Mouse (Mus musculus) intestine, embryonic 16.5 days (tissue): ENCODE measurements around the gene Alk. TPM values are rescaled to one million over a fixed set of nuclear protein-coding genes. Genes with fewer than 3 reads are reported as not detected.

Source experiments
- ATAC-seq: fragments of 200-750 bp; cut with Nextera tagmentation; 2 replicates; pipeline ENCODE4 v1.8.0; 2017; ENCODE audit warnings: moderate TSS enrichment, moderate library complexity
- H3K27ac ChIP-seq: fragments of 300-500 bp; sonication (generic); 2 replicates; pipeline ENCODE4 v1.5.1; 2014; ENCODE audit warnings: mild to moderate bottlenecking, low read length
- H3K27me3 ChIP-seq: fragments of 300-500 bp; sonication (generic); replicated peaks from 2 replicates; pipeline ENCODE4 v1.6.1; 2014; ENCODE audit warnings: low read length, control low read depth, mixed read lengths; ENCODE audit not compliant: control insufficient read depth, insufficient read depth
- H3K36me3 ChIP-seq: fragments of 300-500 bp; sonication (generic); 2 replicates; pipeline ENCODE4 v1.6.1; 2014; ENCODE audit warnings: low read length, control low read depth; ENCODE audit not compliant: control insufficient read depth, insufficient read depth
- H3K4me1 ChIP-seq: fragments of 300-500 bp; sonication (generic); 2 replicates; pipeline ENCODE4 v1.6.1; 2014; ENCODE audit warnings: low read length, control low read depth, mixed read lengths; ENCODE audit not compliant: control insufficient read depth, insufficient read depth
- H3K4me2 ChIP-seq: fragments of 300-500 bp; sonication (generic); 2 replicates; pipeline ENCODE4 v1.6.1; 2014; ENCODE audit warnings: low read depth, low read length, control low read depth
- H3K4me3 ChIP-seq: fragments of 300-500 bp; sonication (generic); 2 replicates; pipeline ENCODE4 v1.5.1; 2014; ENCODE audit warnings: mild to moderate bottlenecking, low read length
- H3K9ac ChIP-seq: fragments of 300-500 bp; sonication (generic); 2 replicates; pipeline ENCODE4 v1.6.1; 2014; ENCODE audit warnings: low read depth, low read length
- H3K9me3 ChIP-seq: fragments of 300-500 bp; sonication (generic); 2 replicates; pipeline ENCODE4 v1.6.1; 2016; ENCODE audit warnings: low read length, control low read depth; ENCODE audit not compliant: control insufficient read depth
- WGBS: fragments of 180-500 bp; shearing (Covaris S2); extraction: QIAGEN DNeasy Blood & Tissue Kit; methylation state at CpG from one replicate; pipeline ENCODE4 v1.1.7; 2014; 5-methylcytosine and 5-hydroxymethylcytosine counted together
- polyA plus RNA-seq: library from polyadenylated mRNA; unstranded; fragments of >200 nt; fragmentation: Nextera tagmentation; extraction: Ambion mirVana; gene quantifications from 2 replicates; pipeline ENCODE4 v1.2.1, GENCODE M21; 2015

The Alk gene
- 0.59 and 0.75 TPM in 2 replicates for polyA plus RNA-seq

- H3K36me3 ChIP-seq = no peaks in the 10 kb centered on the region
- no peaks in the 10 kb centered on the region for H3K9me3 ChIP-seq
- under 1% methylated on average over 32 of the region's 32 CpGs for WGBS
- peak; percentile 96 for ATAC-seq
- peaks cover 22% of the 10 kb centered on the region for H3K27me3 ChIP-seq
- H3K4me1 ChIP-seq = peaks cover 12% of the 10 kb centered on the region
- H3K4me3 ChIP-seq = peak within 1 kb of the TSS; percentile 52
- no peak within 1 kb of the TSS for H3K9ac ChIP-seq
- peak within 1 kb of the TSS; percentile 88 for H3K4me2 ChIP-seq
- no peak within 1 kb of the TSS for H3K27ac ChIP-seq
These were observed at the start of gene Alk for GRCm38 (mm10) chr17:72604610-72604980. Alk (minus strand) TSS chr17:72604627.

GRCm38 (mm10) chr17:72652801-72653200 lies 48.4 kb upstream of the Alk start:
- WGBS = 66% methylated on average over 1 of the region's 1 CpGs

GRCm38 (mm10) chr17:72648607-72649217 lies 44.3 kb upstream of the Alk start:
- no peak overlapping the region for H3K4me2 ChIP-seq
- no peak overlapping the region for H3K27ac ChIP-seq
- WGBS = 38% methylated on average over 6 of the region's 6 CpGs
- no peak overlapping the region for H3K4me3 ChIP-seq
- no peak overlapping the region for H3K9ac ChIP-seq
- no peaks in the 10 kb centered on the region for H3K36me3 ChIP-seq
- no peaks in the 10 kb centered on the region for H3K4me1 ChIP-seq
- no peaks in the 10 kb centered on the region for H3K9me3 ChIP-seq
- no peaks in the 10 kb centered on the region for H3K27me3 ChIP-seq
- ATAC-seq = no peak

More at GRCm38 (mm10) chr17:72652801-72653200, 48.4 kb upstream of the Alk start:
- Histone ChIP-seq H3K36me3 (no peaks in the 10 kb centered on the region), H3K4me3 (no peak overlapping the region), H3K9me3 (no peaks in the 10 kb centered on the region), H3K9ac (no peak overlapping the region), H3K4me1 (no peaks in the 10 kb centered on the region), H3K4me2 (no peak overlapping the region), H3K27me3 (no peaks in the 10 kb centered on the region), H3K27ac (no peak overlapping the region)
- no peak for ATAC-seq

- Histone ChIP-seq H3K36me3 (no peaks in the 10 kb centered on the region), H3K9ac (no peak overlapping the region), H3K9me3 (no peaks in the 10 kb centered on the region), H3K4me3 (no peak overlapping the region), H3K4me2 (no peak overlapping the region), H3K27ac (no peak overlapping the region), H3K27me3 (no peaks in the 10 kb centered on the region), H3K4me1 (no peaks in the 10 kb centered on the region)
- WGBS = 80% methylated on average over 5 of the region's 5 CpGs
- no peak for ATAC-seq
These were observed 41.7 kb upstream of the Alk start for GRCm38 (mm10) chr17:72646167-72646566.

GRCm38 (mm10) chr17:72640095-72640494 lies 35.7 kb upstream of the Alk start:
- Histone ChIP-seq H3K4me1 (no peaks in the 10 kb centered on the region), H3K9me3 (no peaks in the 10 kb centered on the region), H3K9ac (no peak overlapping the region), H3K4me3 (no peak overlapping the region), H3K27me3 (no peaks in the 10 kb centered on the region), H3K36me3 (no peaks in the 10 kb centered on the region), H3K27ac (no peak overlapping the region), H3K4me2 (no peak overlapping the region)
- ATAC-seq = no peak
- 29% methylated on average over 4 of the region's 4 CpGs for WGBS

GRCm38 (mm10) chr17:72639400-72639799 lies 35.0 kb upstream of the Alk start:
- no peak overlapping the region for H3K4me2 ChIP-seq
- WGBS = 79% methylated on average over 7 of the region's 7 CpGs
- ATAC-seq = no peak

GRCm38 (mm10) chr17:72606251-72606650 lies 1.8 kb upstream of the Alk start:
- H3K4me2 ChIP-seq = no peak overlapping the region
- no peaks in the 10 kb centered on the region for H3K36me3 ChIP-seq
- H3K27ac ChIP-seq = no peak overlapping the region
- peaks cover 12% of the 10 kb centered on the region for H3K4me1 ChIP-seq
- H3K9ac ChIP-seq = no peak overlapping the region
- no peak overlapping the region for H3K4me3 ChIP-seq
- H3K9me3 ChIP-seq = no peaks in the 10 kb centered on the region
- 9% methylated on average over 4 of the region's 4 CpGs for WGBS
- ATAC-seq = no peak
- H3K27me3 ChIP-seq = peaks cover 22% of the 10 kb centered on the region

More at GRCm38 (mm10) chr17:72639400-72639799, 35.0 kb upstream of the Alk start:
- H3K4me1 ChIP-seq = no peaks in the 10 kb centered on the region
- H3K9ac ChIP-seq = no peak overlapping the region
- no peak overlapping the region for H3K27ac ChIP-seq
- no peaks in the 10 kb centered on the region for H3K9me3 ChIP-seq
- H3K36me3 ChIP-seq = no peaks in the 10 kb centered on the region
- no peaks in the 10 kb centered on the region for H3K27me3 ChIP-seq
- no peak overlapping the region for H3K4me3 ChIP-seq

GRCm38 (mm10) chr17:72603886-72604609 lies 379 bp downstream of the Alk start:
- Histone ChIP-seq H3K36me3 (no peaks in the 10 kb centered on the region), H3K9me3 (no peaks in the 10 kb centered on the region), H3K27me3 (peaks cover 22% of the 10 kb centered on the region), H3K27ac (no peak overlapping the region), H3K4me1 (peaks cover 12% of the 10 kb centered on the region), H3K9ac (no peak overlapping the region), H3K4me3 (peak overlapping the region; percentile 52), H3K4me2 (peak overlapping the region; percentile 88)
- ATAC-seq = no peak; the same call in 1 of the 2 replicates
- 2% methylated on average over 51 of the region's 51 CpGs for WGBS

GRCm38 (mm10) chr17:72603118-72603885 lies 1.1 kb downstream of the Alk start:
- WGBS = 3% methylated on average over 40 of the region's 40 CpGs
- Histone ChIP-seq H3K9ac (no peak overlapping the region), H3K27ac (no peak overlapping the region), H3K27me3 (peaks cover 22% of the 10 kb centered on the region), H3K9me3 (no peaks in the 10 kb centered on the region), H3K4me3 (0 out of 2 replicates have a peak overlapping the region, but pooled peaks have one; percentile 4), H3K36me3 (no peaks in the 10 kb centered on the region), H3K4me2 (peak overlapping the region; percentile 88; the same call in 1 of the 2 replicates), H3K4me1 (peaks cover 12% of the 10 kb centered on the region)
- ATAC-seq = peak; percentile 84
